Mouse (Mus musculus) urinary bladder, postnatal 10 days (tissue): ENCODE data around the gene Opa1.

Experiments
- DNase-seq: peaks from one replicate; pipeline ENCODE4 v3.0.0; 2022; ENCODE audit warnings: low spot score

The Opa1 gene

GRCm38 (mm10) chr16:29656187-29656825, 77.2 kb downstream of the Opa1 start:
- DNase-seq = no peak

GRCm38 (mm10) chr16:29656901-29657300, 77.8 kb downstream of the Opa1 start:
- no peak for DNase-seq

- no peak for DNase-seq
These were observed 78.8 kb downstream of the Opa1 start for GRCm38 (mm10) chr16:29657650-29658548.

- no peak for DNase-seq
These were observed 80.1 kb downstream of the Opa1 start for GRCm38 (mm10) chr16:29659101-29659810.

GRCm38 (mm10) chr16:29663042-29663758, 84.1 kb downstream of the Opa1 start:
- no peak for DNase-seq

GRCm38 (mm10) chr16:29664392-29664791, 85.3 kb downstream of the Opa1 start:
- DNase-seq = no peak

- no peak for DNase-seq
These were observed 88.0 kb downstream of the Opa1 start for GRCm38 (mm10) chr16:29666991-29667701.

- no peak for DNase-seq
These were observed 88.5 kb downstream of the Opa1 start for GRCm38 (mm10) chr16:29667702-29668061.

GRCm38 (mm10) chr16:29668451-29668850, 89.3 kb downstream of the Opa1 start:
- no peak for DNase-seq

- DNase-seq = no peak
These were observed 91.7 kb downstream of the Opa1 start for GRCm38 (mm10) chr16:29670806-29671205.

GRCm38 (mm10) chr16:29673230-29673629, 94.1 kb downstream of the Opa1 start:
- DNase-seq = no peak

- DNase-seq = no peak
These were observed 100.5 kb downstream of the Opa1 start for GRCm38 (mm10) chr16:29679607-29680006.

GRCm38 (mm10) chr16:29680548-29681175, 101.5 kb downstream of the Opa1 start:
- no peak for DNase-seq

- no peak for DNase-seq
These were observed 103.7 kb downstream of the Opa1 start for GRCm38 (mm10) chr16:29682555-29683431.

GRCm38 (mm10) chr16:29683563-29683962, 104.4 kb downstream of the Opa1 start:
- DNase-seq = no peak

GRCm38 (mm10) chr16:29684111-29684510, 105.0 kb downstream of the Opa1 start:
- DNase-seq = no peak

- DNase-seq = no peak
These were observed 105.5 kb downstream of the Opa1 start for GRCm38 (mm10) chr16:29684641-29685040.

GRCm38 (mm10) chr16:29686141-29686540, 107.0 kb downstream of the Opa1 start:
- DNase-seq = no peak

- no peak for DNase-seq
These were observed 109.1 kb downstream of the Opa1 start for GRCm38 (mm10) chr16:29687987-29688885.
